Mouse (Mus musculus) MEL (cell line): ENCODE measurements around the gene Ptpre. TPM values are rescaled to one million over a fixed set of nuclear protein-coding genes. Genes with fewer than 3 reads are reported as not detected.
A peak's percentile ranks its signal among the peaks of the same experiment; 100 is the strongest.
"Not testable (repeated sequence)": the region's sequence is repeated elsewhere in the genome, so short reads cannot be mapped to it uniquely, and the experiment has no call there.

Experiments used
- DNase-seq: peaks from one replicate; pipeline ENCODE4 v3.0.0; 2011; ENCODE audit warnings: low read depth, low spot score
- H3K27ac ChIP-seq: 2 replicates; pipeline ENCODE4 v1.5.1; 2012; ENCODE audit warnings: low read depth, mild to moderate bottlenecking, control low read depth, low read length, moderate library complexity; ENCODE audit not compliant: control insufficient read depth
- H3K27me3 ChIP-seq, 2 experiments: fragments of 150-350 bp in 1 of 2; sonication (generic) in 1 of 2; 2 replicates each; pipeline ENCODE4 v1.6.1; 2012; ENCODE audit warnings: low read length in 2 of 2, mild to moderate bottlenecking in 2 of 2, improper control_type of control experiment in 1 of 2, moderate library complexity in 1 of 2; ENCODE audit not compliant: insufficient read depth in 2 of 2, control insufficient read depth in 1 of 2
- H3K36me3 ChIP-seq, 2 experiments: 2 replicates each; pipeline ENCODE4 v1.6.1; 2012 to 2014; ENCODE audit warnings: low read length in 2 of 2, improper control_type of control experiment in 1 of 2, inconsistent platforms in 1 of 2, mild to moderate bottlenecking in 1 of 2; ENCODE audit not compliant: insufficient read depth in 2 of 2, control insufficient read depth in 1 of 2
- H3K4me1 ChIP-seq, 2 experiments: fragments of 150-350 bp in 1 of 2; sonication (generic) in 1 of 2; 2 replicates each; pipeline ENCODE4 v1.6.1; 2012; ENCODE audit warnings: low read length in 2 of 2, improper control_type of control experiment in 1 of 2, mild to moderate bottlenecking in 1 of 2; ENCODE audit not compliant: insufficient read depth in 2 of 2, control insufficient read depth in 1 of 2
- H3K4me3 ChIP-seq, 2 experiments: fragments of 150-350 bp in 1 of 2; sonication (generic) in 1 of 2; 2 replicates each; pipeline ENCODE4 v1.5.1; 2012; ENCODE audit warnings: low read depth in 2 of 2, low read length in 2 of 2, mild to moderate bottlenecking in 2 of 2, moderate library complexity in 2 of 2, control low read depth in 1 of 2, improper control_type of control experiment in 1 of 2; ENCODE audit not compliant: control insufficient read depth in 1 of 2, insufficient read depth in 1 of 2
- H3K79me2 ChIP-seq: 2 replicates; pipeline ENCODE4 v1.6.1; 2012; ENCODE audit warnings: mild to moderate bottlenecking, low read length, moderate library complexity; ENCODE audit not compliant: control insufficient read depth, poor library complexity, insufficient read depth
- H3K9ac ChIP-seq: 2 replicates; pipeline ENCODE4 v1.6.1; 2012; ENCODE audit warnings: low read depth, mild to moderate bottlenecking, control low read depth, low read length, moderate library complexity; ENCODE audit not compliant: control insufficient read depth, poor library complexity, severe bottlenecking
- H3K9me3 ChIP-seq: fragments of 150-350 bp; sonication (generic); replicated peaks from 2 replicates; pipeline ENCODE4 v1.6.1; 2012; ENCODE audit warnings: mild to moderate bottlenecking, low read length, improper control_type of control experiment, moderate library complexity; ENCODE audit not compliant: insufficient read depth
- BHLHE40 ChIP-seq: IDR thresholded peaks from 2 replicates; pipeline ENCODE4 v1.6.1; 2012; ENCODE audit warnings: low read depth, mild to moderate bottlenecking, inconsistent platforms, low read length, improper control_type of control experiment, borderline replicate concordance
- CTCF ChIP-seq, 3 experiments: IDR thresholded peaks in 2 of 3; conservative IDR thresholded peaks in 1 of 3; 2 replicates each; pipeline ENCODE4 v1.5.1; 2011 to 2012; ENCODE audit warnings: low read length in 3 of 3, low read depth in 2 of 3, mild to moderate bottlenecking in 2 of 3, improper control_type of control experiment in 1 of 3, inconsistent platforms in 1 of 3, mixed read lengths in 1 of 3, moderate library complexity in 1 of 3; ENCODE audit not compliant: control insufficient read depth in 1 of 3, insufficient read depth in 1 of 3, poor library complexity in 1 of 3, severe bottlenecking in 1 of 3
- ELF1 ChIP-seq: IDR thresholded peaks from 2 replicates; pipeline ENCODE4 v1.6.1; 2014; ENCODE audit warnings: low read depth, mild to moderate bottlenecking, inconsistent platforms, low read length, improper control_type of control experiment, moderate library complexity
- GABPA ChIP-seq: IDR thresholded peaks from 2 replicates; pipeline ENCODE4 v1.6.1; 2012; ENCODE audit warnings: low read depth, mild to moderate bottlenecking, inconsistent platforms, low read length, improper control_type of control experiment, moderate library complexity
- HCFC1 ChIP-seq: IDR thresholded peaks from 2 replicates; pipeline ENCODE4 v1.6.1; 2012; ENCODE audit warnings: low read depth, mild to moderate bottlenecking, inconsistent platforms, low read length, improper control_type of control experiment, moderate library complexity
- JUND ChIP-seq: IDR thresholded peaks from 2 replicates; pipeline ENCODE4 v1.6.1; 2011; ENCODE audit warnings: low read depth, mild to moderate bottlenecking, improper control_type of control experiment, low read length
- KAT2A ChIP-seq: conservative IDR thresholded peaks from 2 replicates; pipeline ENCODE4 v1.6.1; 2012; ENCODE audit warnings: low read depth, low read length, improper control_type of control experiment, inconsistent platforms
- MEF2A ChIP-seq: IDR thresholded peaks from 2 replicates; pipeline ENCODE4 v1.6.1; 2014; ENCODE audit warnings: low read depth, mild to moderate bottlenecking, inconsistent platforms, low read length, improper control_type of control experiment; ENCODE audit not compliant: poor library complexity, insufficient replicate concordance, severe bottlenecking; ENCODE audit errors: extremely low read depth
- NELFE ChIP-seq: IDR thresholded peaks from 2 replicates; pipeline ENCODE4 v1.6.1; 2011; ENCODE audit warnings: low read depth, low read length, improper control_type of control experiment
- NRF1 ChIP-seq: IDR thresholded peaks from 2 replicates; pipeline ENCODE4 v1.6.1; 2014; ENCODE audit warnings: low read depth, mild to moderate bottlenecking, inconsistent platforms, low read length, improper control_type of control experiment, moderate library complexity; ENCODE audit not compliant: poor library complexity, insufficient read depth, severe bottlenecking
- POLR2AphosphoS5 ChIP-seq: IDR thresholded peaks from 2 replicates; pipeline ENCODE4 v1.6.1; 2012; ENCODE audit warnings: low read depth, borderline replicate concordance, mild to moderate bottlenecking, inconsistent platforms, low read length, moderate library complexity, mixed read lengths
- RAD21 ChIP-seq: IDR thresholded peaks from 2 replicates; pipeline ENCODE4 v1.6.1; 2011; ENCODE audit warnings: mild to moderate bottlenecking, low read depth, low read length, improper control_type of control experiment
- SMC3 ChIP-seq: IDR thresholded peaks from 2 replicates; pipeline ENCODE4 v1.6.1; 2011; ENCODE audit warnings: low read depth, low read length, improper control_type of control experiment
- TAL1 ChIP-seq: IDR thresholded peaks from 2 replicates; pipeline ENCODE4 v1.6.1; 2012; ENCODE audit warnings: mild to moderate bottlenecking, inconsistent platforms, low read length, moderate library complexity, mixed read lengths
- TCF12 ChIP-seq: IDR thresholded peaks from 2 replicates; pipeline ENCODE4 v1.6.1; 2014; ENCODE audit warnings: low read depth, mild to moderate bottlenecking, inconsistent platforms, low read length, improper control_type of control experiment, moderate library complexity
- ZC3H11A ChIP-seq: IDR thresholded peaks from 2 replicates; pipeline ENCODE4 v1.6.1; 2012; ENCODE audit warnings: low read depth, mild to moderate bottlenecking, inconsistent platforms, low read length, improper control_type of control experiment
- ZMIZ1 ChIP-seq: IDR thresholded peaks from 2 replicates; pipeline ENCODE4 v1.6.1; 2012; ENCODE audit warnings: low read depth, mild to moderate bottlenecking, inconsistent platforms, low read length, improper control_type of control experiment, moderate library complexity
- polyA plus RNA-seq, 2 experiments: library from polyadenylated mRNA; stranded (reverse) in 1 of 2; unstranded in 1 of 2; fragments of >175 nt in 1 of 2; fragments of >200 nt in 1 of 2; gene quantifications; 2 replicates each; pipeline versions ENCODE4 v1.2.1 to v1.2.4; 2012; ENCODE audit warnings: low replicate concordance in 2 of 2, low read depth in 1 of 2; ENCODE audit not compliant: insufficient read length in 2 of 2, insufficient read depth in 1 of 2, missing spikeins in 1 of 2
- total RNA-seq: library from RNA; depleted of rRNA; stranded (reverse); fragments of 300-350 nt; gene quantifications from 2 replicates; pipeline ENCODE4 v1.2.3, GENCODE M21; 2012

Gene Ptpre
- total and polyA plus RNA-seq, 3 experiments: 4.9 to 12.9 TPM; not detected in 1

DNA sequence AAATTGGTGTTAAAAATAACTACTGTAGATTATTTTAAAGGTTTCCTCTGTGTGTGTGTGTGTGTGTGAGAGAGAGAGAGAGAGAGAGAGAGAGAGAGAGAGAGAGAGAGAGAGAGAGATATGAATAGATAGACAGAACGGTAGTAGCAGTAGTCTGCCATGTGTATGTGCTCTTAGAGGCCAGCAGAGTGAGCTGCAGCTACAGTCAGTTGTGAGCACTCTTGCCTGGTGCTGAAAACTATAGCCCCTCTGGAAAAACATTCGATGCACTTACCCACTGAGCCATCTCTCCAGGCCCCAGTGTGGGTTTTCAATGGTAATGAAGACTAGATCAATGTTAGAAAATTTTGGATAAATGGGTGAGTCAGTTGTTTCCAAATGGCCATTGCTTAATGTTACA is 37.9 kb upstream of the Ptpre start:
- Histone ChIP-seq H3K9me3 (no peaks in the 10 kb centered on the region), H3K27ac (no peak overlapping the region), H3K36me3 (no peaks in the 10 kb centered on the region), H3K79me2 (no peaks in the 10 kb centered on the region), H3K27me3 (no peaks in the 10 kb centered on the region; a peak in 2 of 4 replicates), H3K9ac (no peak overlapping the region), H3K4me3 (no peak overlapping the region), H3K4me1 (no peaks in the 10 kb centered on the region)
- no peak for TF ChIP-seq HCFC1
- peak; percentile 77 for TF ChIP-seq SMC3
- TF ChIP-seq CTCF (IDR thresholded peaks at IDR 0.05 in 2 of 3, conservative IDR thresholded peaks at IDR 0.05 in 1 of 3; ENCODE audit: control insufficient read depth in 1 of 3, insufficient read depth in 1 of 3, low read depth in 2 of 3, low read length in 3 of 3, poor library complexity in 1 of 3, severe bottlenecking in 1 of 3): peak in 2 of 3 experiments; percentile 44 to 59; a peak in 4 of 6 replicates
- no peak for TF ChIP-seq ELF1
- peak; percentile 56 for TF ChIP-seq RAD21
- peak; percentile 53 for TF ChIP-seq ZC3H11A
- no peak for TF ChIP-seq KAT2A
- TF ChIP-seq POLR2AphosphoS5: no peak
- TF ChIP-seq NELFE: no peak
- no peak for TF ChIP-seq MEF2A
- TF ChIP-seq TCF12: no peak
- peak; percentile 80 for TF ChIP-seq JUND
- peak; percentile 28 for DNase-seq

GRCm38 (mm10) chr7:135506506-135506905 is 30.8 kb upstream of the Ptpre start:
- H3K4me1 ChIP-seq, H3K9ac ChIP-seq, H3K27me3 ChIP-seq, H3K4me3 ChIP-seq, H3K79me2 ChIP-seq, DNase-seq, H3K9me3 ChIP-seq, H3K36me3 ChIP-seq, H3K27ac ChIP-seq: not testable (repeated sequence)

DNA sequence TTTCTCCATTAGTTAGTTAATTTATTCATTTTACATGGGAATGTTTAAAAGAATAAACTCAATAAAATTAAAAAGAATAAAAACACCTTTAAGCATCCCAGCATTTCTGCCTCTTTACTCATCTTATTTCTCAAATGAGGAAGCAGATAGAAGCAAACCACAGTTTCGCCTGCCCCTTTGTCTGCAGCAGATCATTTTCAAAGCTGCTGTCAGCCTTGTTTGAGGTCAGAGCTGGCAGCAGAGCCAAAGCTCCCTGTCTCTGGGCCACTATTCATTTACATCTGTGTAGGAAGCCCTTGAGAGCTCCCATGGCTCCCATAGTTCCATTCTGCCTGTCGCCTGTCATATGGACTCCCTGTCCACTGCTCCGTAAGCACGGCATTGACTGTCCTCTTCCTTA is 28.7 kb upstream of the Ptpre start:
- Histone ChIP-seq H3K9me3 (no peaks in the 10 kb centered on the region), H3K4me3 (no peak overlapping the region), H3K79me2 (no peaks in the 10 kb centered on the region), H3K9ac (no peak overlapping the region), H3K4me1 (no peaks in the 10 kb centered on the region), H3K27me3 (no peaks in the 10 kb centered on the region), H3K36me3 (no peaks in the 10 kb centered on the region), H3K27ac (no peak overlapping the region)
- DNase-seq: peak; percentile 25
- TF ChIP-seq MEF2A (no peak), TAL1 (no peak), GABPA (no peak), BHLHE40 (no peak), NRF1 (no peak), POLR2AphosphoS5 (no peak), ZMIZ1 (no peak)
